ENCODE assay signal across 9 mouse cellular contexts in genomic region chr4:126149798-126150197, GRCm38 (mm10). TPM values are rescaled to one million over a fixed set of nuclear protein-coding genes. Genes with fewer than 3 reads are reported as not detected.
A peak's percentile ranks its signal among the peaks of the same experiment; 100 is the strongest.
DNase-seq lines count a peak whose midpoint lies in the region; ATAC-seq lines count a peak whose summit lies in the region.
"Had no signal": no experiment of that assay in that cellular context is flagged by ENCODE, and none has a peak within 500 bp of the region (broad histone marks: within the 10 kb centered on the region; RNA-seq: fewer than 3 reads in every experiment).

No protein-coding gene starts in this region.

- H3K9me3 ChIP-seq in heart, embryonic 13.5 days = no peaks in the 10 kb centered on the region
- H3K9me3 ChIP-seq in forebrain, embryonic 14.5 days (replicated peaks; ENCODE audit: control insufficient read depth, low read length) = no peaks in the 10 kb centered on the region
- no peaks in the 10 kb centered on the region for H3K9me3 ChIP-seq in limb, embryonic 15.5 days

- peak overlapping the region; percentile 69 for H3K4me3 ChIP-seq in heart, embryonic 13.5 days
- H3K4me3 ChIP-seq in forebrain, embryonic 14.5 days (ENCODE audit: low read depth, low read length) = 0 out of 2 replicates have a peak overlapping the region, but pooled peaks have one; percentile 38
- H3K4me3 ChIP-seq in limb, embryonic 15.5 days = peak overlapping the region; percentile 75

- H3K27me3 ChIP-seq in heart, embryonic 13.5 days (replicated peaks) = peaks cover 25% of the 10 kb centered on the region
- H3K27me3 ChIP-seq in forebrain, embryonic 14.5 days (replicated peaks; ENCODE audit: control insufficient read depth, insufficient read depth, low read length) = peaks cover 33% of the 10 kb centered on the region
- H3K27me3 ChIP-seq in limb, embryonic 15.5 days = no peaks in the 10 kb centered on the region
- H3K27me3 ChIP-seq: CH12.LX had no signal

- H3K4me1 ChIP-seq in heart, embryonic 13.5 days = peaks cover 54% of the 10 kb centered on the region
- H3K4me1 ChIP-seq in forebrain, embryonic 14.5 days (ENCODE audit: control insufficient read depth, insufficient read depth, low read length) = peaks cover 12% of the 10 kb centered on the region
- H3K4me1 ChIP-seq in limb, embryonic 15.5 days = peaks cover 55% of the 10 kb centered on the region

- peak overlapping the region; percentile 78 for H3K4me2 ChIP-seq in heart, embryonic 13.5 days
- H3K4me2 ChIP-seq in forebrain, embryonic 14.5 days (ENCODE audit: low read length) = peak overlapping the region; percentile 63; the same call in 1 of the 2 replicates
- peak overlapping the region; percentile 88 for H3K4me2 ChIP-seq in limb, embryonic 15.5 days

- ATAC-seq in heart, embryonic 13.5 days (ENCODE audit: extremely low read depth, insufficient number of reproducible peaks, low FRiP score, low TSS enrichment) = no peak
- no peak for ATAC-seq in forebrain, embryonic 14.5 days
- no peak for ATAC-seq in limb, embryonic 15.5 days (ENCODE audit: insufficient number of reproducible peaks, low FRiP score, low TSS enrichment, low read depth)

- H3K27ac ChIP-seq in heart, embryonic 13.5 days (replicated peaks) = peak overlapping the region; percentile 93
- no peak overlapping the region for H3K27ac ChIP-seq in forebrain, embryonic 14.5 days (ENCODE audit: low read depth, low read length)
- peak overlapping the region; percentile 93 for H3K27ac ChIP-seq in limb, embryonic 15.5 days

- peaks cover 19% of the 10 kb centered on the region for H3K36me3 ChIP-seq in heart, embryonic 13.5 days
- H3K36me3 ChIP-seq in forebrain, embryonic 14.5 days (ENCODE audit: control insufficient read depth, insufficient read depth, low read length) = no peaks in the 10 kb centered on the region
- peaks cover 20% of the 10 kb centered on the region for H3K36me3 ChIP-seq in limb, embryonic 15.5 days

- peak overlapping the region; percentile 87 for H3K9ac ChIP-seq in heart, embryonic 13.5 days
- H3K9ac ChIP-seq in forebrain, embryonic 14.5 days (ENCODE audit: low read length) = no peak overlapping the region
- H3K9ac ChIP-seq in limb, embryonic 15.5 days = peak overlapping the region; percentile 68

- WGBS in heart, embryonic 13.5 days = 52% methylated on average over 10 of the region's 10 CpGs
- WGBS in forebrain, embryonic 14.5 days = 65% methylated on average over 10 of the region's 10 CpGs
- WGBS in limb, embryonic 15.5 days = 10% methylated on average over 10 of the region's 10 CpGs

- no peak for DNase-seq in heart, postnatal 4 days
- peak; percentile 52 for DNase-seq in ES-CJ7 (ENCODE audit: low read depth, low spot score)
- no peak for DNase-seq in forebrain, embryonic 14.5 days (ENCODE audit: low spot score)
- DNase-seq in frontal cortex, postnatal 14 days (ENCODE audit: low spot score in 2 of 2) = no peak
- DNase-seq in right cerebral cortex, postnatal 14 days = no peak
- no peak for DNase-seq in layer of hippocampus, adult 9-11 months

RNA-seq across cellular contexts. Expression of gene Eva1b, which starts 2.3 kb away (rescaled TPM):
- 30.9 and 34.2 TPM in 2 replicates for polyA plus RNA-seq in heart, embryonic 13.5 days (2015; fragmentation: Nextera tagmentation; extraction: Ambion mirVana)
- 10 to 100 TPM; 27.3 to 29.3 TPM for total RNA-seq in heart, postnatal 4 days (2021)
- 13.4 and 14.2 TPM in 2 replicates for polyA plus RNA-seq in forebrain, embryonic 14.5 days (2014; fragmentation: Nextera tagmentation; extraction: Ambion mirVana)
- polyA plus RNA-seq in limb, embryonic 15.5 days (2015; fragmentation: Nextera tagmentation; extraction: Ambion mirVana) = 81.0 and 86.3 TPM in 2 replicates

RNA-seq across cellular contexts. Expression of gene Sh3d21, which starts 13.5 kb away (rescaled TPM):
- 2.8 and 3.0 TPM in 2 replicates for polyA plus RNA-seq in heart, embryonic 13.5 days (2015; fragmentation: Nextera tagmentation; extraction: Ambion mirVana)
- 1 to 10 TPM; 1.6 to 1.8 TPM for total RNA-seq in heart, postnatal 4 days (2021)
- polyA plus RNA-seq in forebrain, embryonic 14.5 days (2014; fragmentation: Nextera tagmentation; extraction: Ambion mirVana) = 1.1 TPM in 2 replicates
- 12.1 and 13.8 TPM in 2 replicates for polyA plus RNA-seq in limb, embryonic 15.5 days (2015; fragmentation: Nextera tagmentation; extraction: Ambion mirVana)

RNA-seq across cellular contexts. Expression of gene Stk40, which starts 46.0 kb away (rescaled TPM):
- polyA plus RNA-seq in heart, embryonic 13.5 days (2015; fragmentation: Nextera tagmentation; extraction: Ambion mirVana) = 26.4 and 26.6 TPM in 2 replicates
- total RNA-seq in heart, postnatal 4 days (2021) = 10 to 100 TPM; 32.5 to 33.2 TPM
- 22.2 and 25.1 TPM in 2 replicates for polyA plus RNA-seq in forebrain, embryonic 14.5 days (2014; fragmentation: Nextera tagmentation; extraction: Ambion mirVana)
- 32.4 and 35.4 TPM in 2 replicates for polyA plus RNA-seq in limb, embryonic 15.5 days (2015; fragmentation: Nextera tagmentation; extraction: Ambion mirVana)

RNA-seq across cellular contexts. Expression of gene Thrap3, which starts 52.8 kb away (rescaled TPM):
- 127 and 134 TPM in 2 replicates for polyA plus RNA-seq in heart, embryonic 13.5 days (2015; fragmentation: Nextera tagmentation; extraction: Ambion mirVana)
- total RNA-seq in heart, postnatal 4 days (2021) = 100 to 1,000 TPM; 226 TPM
- polyA plus RNA-seq in forebrain, embryonic 14.5 days (2014; fragmentation: Nextera tagmentation; extraction: Ambion mirVana) = 128 and 152 TPM in 2 replicates
- polyA plus RNA-seq in limb, embryonic 15.5 days (2015; fragmentation: Nextera tagmentation; extraction: Ambion mirVana) = 183 and 198 TPM in 2 replicates

RNA-seq across cellular contexts. Expression of gene Lsm10, which starts 53.4 kb away (rescaled TPM):
- 35.2 and 48.6 TPM in 2 replicates for polyA plus RNA-seq in heart, embryonic 13.5 days (2015; fragmentation: Nextera tagmentation; extraction: Ambion mirVana)
- total RNA-seq in heart, postnatal 4 days (2021) = 10 to 100 TPM; 17.3 to 18.4 TPM
- 63.1 and 76.6 TPM in 2 replicates for polyA plus RNA-seq in forebrain, embryonic 14.5 days (2014; fragmentation: Nextera tagmentation; extraction: Ambion mirVana)
- 50.1 and 51.2 TPM in 2 replicates for polyA plus RNA-seq in limb, embryonic 15.5 days (2015; fragmentation: Nextera tagmentation; extraction: Ambion mirVana)
